13 mouse cellular contexts compared by ENCODE assay signal in the genomic region with DNA sequence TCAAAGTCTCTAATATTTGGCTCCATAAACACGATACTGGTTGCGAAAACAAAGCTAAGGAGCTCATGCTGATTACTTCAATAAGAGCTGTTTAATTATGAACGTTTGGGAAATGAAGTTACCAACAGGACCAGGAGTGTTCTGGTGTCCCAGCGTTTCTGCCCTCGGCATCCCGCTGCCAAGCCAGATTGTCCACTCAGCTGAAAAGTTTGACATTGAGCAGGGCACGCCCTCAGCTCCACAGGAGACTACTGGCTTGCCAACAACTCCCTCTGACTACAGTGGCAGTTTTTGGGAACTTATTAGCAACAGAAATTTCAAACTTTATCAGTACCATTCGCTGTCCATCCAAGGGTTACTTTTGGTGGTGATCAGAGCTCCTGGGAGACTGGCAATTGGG.
A peak's percentile ranks its signal among the peaks of the same experiment; 100 is the strongest.
DNase-seq lines count a peak whose midpoint lies in the region; TF ChIP-seq lines count a peak whose summit lies in the region.
"Had no signal": no experiment of that assay in that cellular context is flagged by ENCODE, and none has a peak within 500 bp of the region (broad histone marks: within the 10 kb centered on the region; RNA-seq: fewer than 3 reads in every experiment).

No protein-coding gene starts in this region.

- H3K27me3 ChIP-seq in thymus, adult 2 months (ENCODE audit: control insufficient read depth, insufficient read depth, low read length), result no peaks in the 10 kb centered on the region
- H3K27me3 ChIP-seq: heart, embryonic 15.5 days; limb, embryonic 13.5 days; lung, embryonic 15.5 days; midbrain, embryonic 13.5 days; neural tube, embryonic 12.5 days had no signal

- no peak for TF ChIP-seq POLR2A in thymus, adult 2 months (IDR thresholded peaks at IDR 0.05; ENCODE audit: control insufficient read depth, extremely low read depth, insufficient read depth, low read length, poor library complexity)

- no peaks in the 10 kb centered on the region for H3K4me1 ChIP-seq in thymus, adult 2 months (replicated peaks; ENCODE audit: control insufficient read depth, insufficient read depth, low read length)
- H3K4me1 ChIP-seq: heart, embryonic 15.5 days; midbrain, embryonic 13.5 days; neural tube, embryonic 12.5 days had no signal

- no peak overlapping the region for H3K4me3 ChIP-seq in thymus, adult 2 months (ENCODE audit: control insufficient read depth, insufficient read depth, low read length)
- H3K4me3 ChIP-seq: heart, embryonic 15.5 days; limb, embryonic 13.5 days; lung, embryonic 15.5 days; midbrain, embryonic 13.5 days; neural tube, embryonic 12.5 days had no signal

- WGBS in thymus, adult 2 months, result 79% methylated on average over 8 of the region's 8 CpGs

- no peak for TF ChIP-seq CTCF in thymus, adult 2 months (IDR thresholded peaks at IDR 0.05; ENCODE audit: borderline replicate concordance, control insufficient read depth, extremely low read depth, insufficient read depth, low read length, poor library complexity)

- no peak overlapping the region for H3K27ac ChIP-seq in thymus, adult 2 months (ENCODE audit: control insufficient read depth, insufficient read depth, low read length)
- H3K27ac ChIP-seq: heart, embryonic 15.5 days; limb, embryonic 13.5 days; lung, embryonic 15.5 days; midbrain, embryonic 13.5 days; neural tube, embryonic 12.5 days had no signal

- no peaks in the 10 kb centered on the region for H3K36me3 ChIP-seq in thymus, adult 2 months (ENCODE audit: control insufficient read depth, insufficient read depth, low read length)
- H3K36me3 ChIP-seq: heart, embryonic 15.5 days; limb, embryonic 13.5 days; lung, embryonic 15.5 days; midbrain, embryonic 13.5 days; neural tube, embryonic 12.5 days had no signal

- intact Hi-C loops in left cerebral cortex, postnatal 4 days (cut with DNase I), result no loop called here
- intact Hi-C loops in left cerebral cortex, postnatal 36 days (cut with DNase I), result no loop called here

- DNase-seq in embryo, embryonic 10 days (ENCODE audit: low spot score), result peak; percentile 4
- no peak for DNase-seq in embryo, embryonic 9.5 days (ENCODE audit: extremely low spot score)
- peak; percentile 69 for DNase-seq in left cerebral cortex, postnatal 4 days
- DNase-seq in left cerebral cortex, postnatal 36 days (ENCODE audit: low spot score in 2 of 2), result no peak
- peak; percentile 8 for DNase-seq in heart, postnatal 4 days
- DNase-seq in kidney, postnatal 25 days, result peak; percentile 11 to 42
- no peak for DNase-seq in thymus, adult 2 months
- DNase-seq in layer of hippocampus, postnatal 10 days (ENCODE audit: low spot score in 2 of 2), result no peak

Comparison
In these comparisons a context has a peak if more than half of its experiments do, and no peak if none do; other contexts are left out.
1. DNase-seq: peak in embryo, embryonic 10 days (single experiment), left cerebral cortex, postnatal 4 days (single experiment), heart, postnatal 4 days (single experiment) and kidney, postnatal 25 days (2 of 2); none in embryo, embryonic 9.5 days (single experiment), left cerebral cortex, postnatal 36 days (0 of 2), thymus, adult 2 months (single experiment) and layer of hippocampus, postnatal 10 days (0 of 2).